Mouse (Mus musculus) gastrocnemius, postnatal 25 days (tissue): ENCODE measurements around the gene Cnbp. TPM values are rescaled to one million over a fixed set of nuclear protein-coding genes. Genes with fewer than 3 reads are reported as not detected.

Experiments
- DNase-seq: peaks from one replicate; pipeline ENCODE4 v3.0.0; 2022
- long read RNA-seq, 2 experiments: library from polyadenylated mRNA; stranded (forward); transcript quantifications; one replicate each; pipeline ENCODE4 v2.0.0; 2021
- total RNA-seq, 2 experiments: library from RNA; stranded (reverse); gene quantifications; 1 replicate in 1 of 2; 2 replicates in 1 of 2; pipeline ENCODE4 v1.2.3; 2021

The Cnbp gene
- 100 to 1,000 TPM; 410 to 437 TPM for total RNA-seq
- long read RNA-seq, experiment 1, transcript Cnbp-209 (5 exons, 1,614 nt): minor isoform, 20 of 977 reads
- long read RNA-seq, experiment 1, transcript Cnbp-208 (5 exons, 2,175 nt): major isoform, 411 of 977 reads
- long read RNA-seq, experiment 1, transcript Cnbp-201 (5 exons, 2,178 nt): minor isoform, 153 of 977 reads
- long read RNA-seq, experiment 1, transcript Cnbp-203 (5 exons, 1,661 nt): minor isoform, 232 of 977 reads
- long read RNA-seq, experiment 1, partial matches to known transcripts: 10 of 977 reads
- long read RNA-seq, experiment 1, other reads (novel, unspliced or antisense): 143 of 977 reads
- long read RNA-seq, experiment 2, transcript Cnbp-209 (5 exons, 1,614 nt): minor isoform, 22 of 1,202 reads
- long read RNA-seq, experiment 2, transcript Cnbp-201 (5 exons, 2,178 nt): minor isoform, 206 of 1,202 reads
- long read RNA-seq, experiment 2, transcript Cnbp-203 (5 exons, 1,661 nt): minor isoform, 267 of 1,202 reads
- long read RNA-seq, experiment 2, transcript Cnbp-208 (5 exons, 2,175 nt): major isoform, 524 of 1,202 reads
- long read RNA-seq, experiment 2, partial matches to known transcripts: 8 of 1,202 reads
- long read RNA-seq, experiment 2, other reads (novel, unspliced or antisense): 168 of 1,202 reads

- DNase-seq: peak; percentile 96
Observed at GRCm38 (mm10) chr6:87850900-87851614, at the start of gene Cnbp. Gene Cnbp, minus strand, starts transcription at chr6:87851106.

DNA sequence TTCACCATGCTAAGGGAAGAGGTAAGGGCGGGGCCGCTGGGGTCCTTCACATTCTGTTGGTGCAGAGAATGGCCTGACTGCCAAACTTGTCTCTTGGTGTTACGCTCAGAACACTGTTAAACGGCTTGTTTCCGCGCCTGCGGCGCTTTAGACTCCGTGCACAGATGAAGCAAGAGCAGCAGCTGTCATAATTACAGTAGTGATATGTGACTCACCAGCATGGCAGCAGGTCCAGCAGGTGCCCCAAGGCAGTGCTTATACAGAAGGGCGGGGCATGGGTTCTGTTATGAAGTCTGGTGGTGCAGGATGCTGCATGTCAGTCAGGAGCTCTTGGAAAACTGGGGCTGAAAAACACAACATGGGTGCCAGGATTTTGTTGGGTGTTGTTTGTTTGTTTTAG is 47.1 kb upstream of the Cnbp start:
- DNase-seq: no peak

- no peak for DNase-seq
Observed at GRCm38 (mm10) chr6:87893931-87894330, 43.0 kb upstream of the Cnbp start.

- DNase-seq: peak; percentile 99
Observed at GRCm38 (mm10) chr6:87887594-87888233, 36.8 kb upstream of the Cnbp start, which contains the start of gene Copg1. Gene Copg1, plus strand, starts transcription at chr6:87887814.

DNA sequence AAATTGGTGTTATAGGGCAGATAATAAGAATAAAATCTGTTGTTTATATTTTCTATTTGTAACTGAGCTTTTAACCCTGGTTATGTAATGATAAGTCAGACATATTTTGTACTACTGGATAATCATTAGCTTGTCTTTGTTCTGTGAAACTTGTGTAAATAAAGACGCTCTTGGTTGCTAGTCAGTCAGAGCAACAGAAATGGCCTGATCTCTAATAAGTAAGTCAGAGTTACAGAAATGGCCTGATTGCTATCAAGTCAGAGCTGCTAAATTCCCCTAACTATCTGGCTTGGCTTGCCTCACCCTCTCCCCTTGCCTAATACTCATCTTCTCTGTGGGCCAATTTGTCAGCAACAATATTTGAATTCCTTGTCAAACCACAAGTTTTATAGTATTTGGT is 35.8 kb upstream of the Cnbp start:
- DNase-seq: no peak

DNA sequence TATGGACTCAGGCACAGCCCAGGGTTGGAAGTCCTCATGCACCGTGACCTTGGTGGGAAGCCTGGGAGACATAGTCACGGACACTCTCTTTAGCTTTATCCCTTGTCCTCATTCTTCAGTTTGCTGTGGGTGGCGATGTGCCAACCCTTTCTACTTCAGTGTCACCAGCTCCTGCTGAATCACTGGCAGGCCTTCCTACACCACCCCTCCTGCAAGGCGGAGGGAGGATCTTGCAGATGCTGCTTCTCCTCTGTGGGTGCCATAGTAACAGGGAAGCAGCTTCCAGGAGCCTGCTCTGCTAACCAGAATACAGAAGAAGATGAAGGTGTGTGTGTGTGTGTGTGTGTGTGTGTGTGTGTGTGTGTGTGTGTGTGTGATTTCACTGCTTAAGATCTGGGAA is 31.9 kb upstream of the Cnbp start:
- no peak for DNase-seq

- no peak for DNase-seq
Observed at GRCm38 (mm10) chr6:87882221-87882620, 31.3 kb upstream of the Cnbp start.

DNA sequence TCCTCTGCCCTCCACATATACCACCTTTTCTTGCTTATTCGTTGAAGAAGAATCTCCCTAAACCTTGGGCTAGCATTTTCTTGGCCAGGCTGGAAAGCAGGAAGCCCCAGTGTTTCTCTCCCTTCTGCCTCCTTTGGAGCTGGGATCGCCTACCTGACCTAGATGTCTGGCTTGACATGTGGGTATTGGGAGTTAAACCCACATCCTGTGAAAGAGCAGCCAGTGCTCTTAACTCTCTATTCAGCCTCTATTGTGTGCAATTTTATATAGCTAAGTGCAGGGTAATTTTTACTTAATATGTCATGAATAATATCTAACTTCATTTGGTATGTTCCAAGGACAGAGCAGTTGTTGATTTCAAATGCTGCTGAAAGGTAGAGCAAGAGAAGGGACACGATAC is 28.7 kb upstream of the Cnbp start:
- no peak for DNase-seq

- DNase-seq: no peak
Observed at GRCm38 (mm10) chr6:87879010-87879409, 28.1 kb upstream of the Cnbp start.

DNA sequence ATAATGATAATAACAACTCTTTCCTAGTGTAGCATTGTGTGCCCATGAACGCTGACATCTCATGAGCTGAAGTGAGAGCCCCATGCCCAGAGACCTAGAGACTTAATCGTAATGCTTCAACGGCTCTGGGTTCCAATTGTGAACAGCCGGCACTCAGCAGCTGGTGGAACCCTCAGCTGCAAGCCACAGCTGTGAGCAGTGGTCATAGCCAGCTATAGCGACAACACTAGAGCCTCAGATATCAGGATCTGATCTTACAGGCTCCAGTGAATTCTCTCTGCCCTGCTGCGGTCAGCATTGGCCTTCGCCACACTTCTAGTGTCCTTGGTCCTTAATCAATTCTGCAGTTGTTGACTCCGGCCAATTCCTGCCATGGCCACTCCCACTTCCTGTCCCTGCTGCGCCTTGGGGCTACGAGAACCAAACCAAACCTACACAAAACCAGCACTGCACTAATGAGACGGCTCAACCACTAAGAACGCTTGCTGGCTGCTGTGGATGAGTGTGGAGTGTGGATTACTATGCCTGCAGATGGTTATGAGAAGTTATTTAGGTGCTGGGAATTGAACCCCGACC is 25.2 kb upstream of the Cnbp start:
- DNase-seq: peak; percentile 69

GRCm38 (mm10) chr6:87875562-87875961 is 24.7 kb upstream of the Cnbp start:
- DNase-seq: no peak

GRCm38 (mm10) chr6:87875083-87875482 is 24.2 kb upstream of the Cnbp start:
- DNase-seq: peak; percentile 90

DNA sequence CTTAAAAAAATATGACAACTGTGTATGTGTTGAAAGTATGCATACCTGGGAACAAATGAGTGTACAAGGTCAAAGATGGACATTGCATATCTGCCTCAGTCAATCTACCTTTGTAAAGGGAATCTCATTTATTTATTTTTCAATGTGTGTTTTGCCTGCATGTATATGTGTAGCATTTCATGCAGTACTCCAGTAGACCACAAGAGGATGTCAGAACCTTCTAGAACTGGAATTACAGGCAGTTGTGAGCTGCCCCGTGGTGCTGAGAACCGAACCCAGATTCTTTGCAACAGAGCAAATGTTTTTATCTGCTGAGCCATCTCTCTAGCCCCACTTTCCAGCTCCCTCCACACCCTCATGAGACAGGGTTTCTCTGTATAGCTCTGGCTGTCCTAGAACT is 23.1 kb upstream of the Cnbp start:
- no peak for DNase-seq

GRCm38 (mm10) chr6:87873104-87873503 is 22.2 kb upstream of the Cnbp start:
- peak; percentile 86 for DNase-seq

DNA sequence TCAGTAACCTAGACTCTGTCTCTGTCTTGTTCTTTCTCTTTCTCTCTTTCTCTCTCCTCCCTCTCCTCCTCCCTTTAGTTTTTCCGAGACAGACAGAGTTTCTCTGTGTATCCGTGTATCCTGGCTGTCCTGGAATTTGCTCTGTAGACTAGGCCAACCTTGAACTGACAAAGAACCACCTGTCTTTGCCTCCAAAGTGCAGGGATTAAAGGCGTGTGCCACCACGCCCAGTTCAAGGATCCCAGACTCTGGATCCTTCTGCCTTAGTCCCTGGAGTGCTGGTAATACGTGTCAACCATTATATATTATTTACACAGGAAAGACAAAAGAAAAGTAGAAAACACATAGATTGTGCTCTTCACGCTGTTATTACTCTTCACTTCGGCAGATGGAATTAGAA is 20.3 kb upstream of the Cnbp start:
- no peak for DNase-seq

DNA sequence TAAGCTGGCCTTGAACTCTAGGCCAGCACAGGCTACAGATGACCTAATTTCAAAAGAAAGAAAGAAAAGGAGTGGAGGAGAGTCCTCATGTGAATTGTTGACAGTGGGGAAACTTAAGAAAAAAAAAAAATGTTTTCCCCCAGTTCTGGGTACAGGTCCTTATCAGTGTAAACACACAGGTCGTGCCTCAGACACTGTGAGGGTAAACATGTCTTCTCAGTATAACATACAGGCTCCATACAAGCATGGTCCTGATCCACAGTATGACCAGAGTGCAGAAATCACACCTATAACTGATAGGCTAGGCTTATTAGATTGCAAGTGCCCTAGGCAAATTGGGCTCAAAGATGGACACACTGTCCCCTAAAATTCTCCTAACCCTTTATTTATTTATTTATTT is 19.5 kb upstream of the Cnbp start:
- DNase-seq: no peak

DNA sequence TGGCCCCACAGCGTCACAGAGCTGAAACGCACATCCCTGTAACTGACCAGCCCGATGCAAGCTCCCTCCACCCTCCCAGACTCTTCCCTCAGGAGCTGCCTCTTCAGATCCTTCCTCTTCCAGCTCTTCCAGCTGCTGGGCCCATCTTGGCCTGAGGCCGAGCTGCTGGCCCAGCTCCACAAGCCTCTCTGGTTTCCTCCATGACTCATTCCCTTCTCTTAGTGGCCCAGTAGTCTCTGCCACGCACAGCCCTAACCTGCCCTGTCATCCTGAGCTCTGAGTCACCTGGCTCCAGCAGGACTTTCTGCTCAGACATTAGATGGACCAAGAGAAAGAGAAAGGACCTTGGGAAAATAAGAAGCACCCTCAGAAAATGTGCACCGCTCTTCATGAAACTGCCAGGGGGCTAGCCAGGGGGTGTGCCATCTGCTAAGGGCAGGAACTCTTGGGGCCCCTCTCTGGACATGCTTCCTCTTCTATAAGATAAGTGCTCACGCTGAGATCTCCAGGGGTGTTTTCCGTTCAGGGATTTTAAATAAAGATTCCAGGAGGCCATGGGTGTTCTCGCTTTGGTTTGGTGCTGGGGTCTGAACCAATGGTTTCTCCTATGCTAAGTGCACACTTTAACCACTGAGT is 18.1 kb upstream of the Cnbp start:
- peak; percentile 94 for DNase-seq

DNA sequence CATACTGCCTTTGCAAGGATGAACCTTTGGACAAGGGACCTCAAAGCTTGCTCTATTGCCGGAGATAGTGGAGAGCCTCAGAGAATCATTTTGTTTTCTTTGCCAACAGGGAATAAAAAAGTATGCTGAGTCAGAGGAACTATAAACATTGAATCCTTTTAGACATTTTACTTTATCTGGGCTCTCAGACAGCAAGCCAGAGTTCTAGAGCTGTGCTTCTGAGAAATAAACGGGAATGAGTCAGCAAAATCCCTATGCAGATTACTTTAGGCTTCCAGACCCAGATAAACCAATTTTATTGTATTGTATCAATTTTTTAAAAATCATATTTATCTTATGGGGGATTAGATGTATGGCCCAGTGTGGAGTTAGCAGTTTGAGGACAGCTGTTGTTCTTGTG is 16.4 kb upstream of the Cnbp start:
- no peak for DNase-seq

DNA sequence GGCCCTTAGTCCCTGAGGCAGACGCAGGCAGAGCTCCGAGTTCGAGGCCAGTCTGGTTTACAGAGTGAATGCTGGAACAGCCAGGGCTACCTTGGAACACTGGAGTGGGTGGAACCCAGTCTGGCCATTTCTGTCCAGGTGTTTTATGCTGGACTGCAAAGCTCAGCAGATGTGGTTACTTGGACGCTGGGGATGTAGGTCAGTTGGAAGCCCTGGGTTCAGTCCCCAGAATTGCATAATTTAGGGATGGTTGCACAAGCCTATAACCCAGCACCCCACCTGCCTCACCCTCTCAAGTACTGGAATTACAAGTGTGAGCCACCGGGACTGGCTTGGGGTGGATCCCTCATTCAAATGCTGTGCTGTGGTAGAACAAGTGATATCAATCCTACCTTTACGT is 15.3 kb upstream of the Cnbp start:
- no peak for DNase-seq

DNA sequence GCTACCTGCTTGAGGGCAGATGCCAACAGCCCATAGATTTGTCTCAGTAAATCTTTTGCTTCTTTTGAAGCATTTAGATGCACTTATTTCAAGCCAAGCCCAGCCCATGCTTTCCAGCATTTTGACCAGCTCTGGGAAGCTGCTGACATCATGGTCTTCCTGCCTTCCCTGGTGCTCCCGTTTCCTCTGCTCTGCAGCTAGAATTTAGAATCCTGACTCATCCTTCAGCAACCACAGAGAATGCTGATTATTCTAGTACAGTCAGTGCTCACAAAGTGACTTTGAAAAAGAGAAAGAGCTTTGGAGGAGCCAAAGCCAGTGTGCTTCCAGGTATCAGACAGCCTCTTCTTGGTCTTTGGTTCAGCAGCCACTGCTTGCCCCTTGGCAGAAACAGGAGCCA is 6.2 kb upstream of the Cnbp start:
- no peak for DNase-seq

DNA sequence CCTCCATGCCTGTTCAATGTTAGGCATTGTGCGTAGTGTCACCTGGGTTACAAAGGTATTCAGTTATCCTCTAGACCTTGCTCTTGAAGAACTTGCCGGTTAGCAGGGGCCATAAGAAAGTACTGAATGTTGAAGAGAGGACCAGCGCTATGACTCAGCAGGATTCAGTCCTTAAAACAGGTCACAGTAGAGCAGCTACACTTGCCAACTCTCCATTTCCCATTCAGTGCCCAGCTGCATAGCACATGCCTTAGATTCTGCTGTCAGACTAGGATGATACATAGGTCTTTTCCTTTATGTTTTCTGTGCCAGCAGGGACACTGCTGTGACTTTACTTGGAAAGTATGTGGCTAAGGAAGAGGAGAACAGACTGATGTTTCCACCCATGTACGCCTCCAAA is 2.5 kb upstream of the Cnbp start:
- DNase-seq: no peak

DNA sequence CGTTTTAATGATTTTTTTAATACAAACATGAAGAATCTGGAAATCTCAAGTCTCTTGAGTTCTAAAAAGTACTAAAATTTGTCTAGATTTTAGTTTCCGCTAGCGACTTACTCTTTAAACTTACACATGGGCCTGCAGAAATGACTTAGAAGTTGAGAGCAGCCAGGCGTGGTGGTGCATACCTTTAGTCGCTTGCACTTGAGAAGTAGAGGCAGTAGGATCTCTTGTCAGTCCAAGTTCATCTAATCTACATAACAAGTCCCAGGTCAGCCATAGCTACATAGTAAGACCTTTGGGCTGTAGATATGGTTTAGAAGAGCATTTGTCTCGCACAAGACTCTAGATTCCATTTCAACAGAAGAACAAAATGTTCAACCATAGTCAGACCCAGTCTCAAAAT is 965 bp upstream of the Cnbp start:
- no peak for DNase-seq
